Mouse (Mus musculus): ENCODE results near the gene Zdhhc18.

GRCm38 (mm10) chr4:133676189-133676588, 26.2 kb upstream of the Zdhhc18 start:
- TF ChIP-seq FLI1 (IDR thresholded peaks at IDR 0.05; ENCODE audit: low read length): no peak
- TF ChIP-seq GATA1 (IDR thresholded peaks at IDR 0.05; ENCODE audit: borderline replicate concordance, low read length): no peak
